Mouse (Mus musculus) heart, adult 2 months (tissue): ENCODE data around the gene Rap1gap2. TPM values are rescaled to one million over a fixed set of nuclear protein-coding genes. Genes with fewer than 3 reads are reported as not detected.

Source experiments
- DNase-seq, 2 experiments: peaks; one replicate each; pipeline ENCODE4 v3.0.0; 2021
- H3K27ac ChIP-seq: fragments of 200-600 bp; 2 replicates; pipeline ENCODE4 v1.8.1; 2022
- H3K27me3 ChIP-seq: fragments of 200-500 bp; 2 replicates; pipeline ENCODE4 v1.6.1; 2012; ENCODE audit warnings: mild to moderate bottlenecking, low read length, inconsistent platforms, mixed read lengths; ENCODE audit not compliant: control insufficient read depth, insufficient read depth
- H3K36me3 ChIP-seq: fragments of 200-500 bp; 2 replicates; pipeline ENCODE4 v1.6.1; 2012; ENCODE audit warnings: low read length, inconsistent platforms; ENCODE audit not compliant: control insufficient read depth, insufficient read depth
- H3K4me1 ChIP-seq: fragments of 200-500 bp; 2 replicates; pipeline ENCODE4 v1.6.1; 2011; ENCODE audit warnings: low read length; ENCODE audit not compliant: control insufficient read depth, insufficient read depth
- H3K4me3 ChIP-seq: fragments of 200-600 bp; 2 replicates; pipeline ENCODE4 v1.8.1; 2022
- H3K79me2 ChIP-seq: fragments of 200-500 bp; replicated peaks from 2 replicates; pipeline ENCODE4 v1.6.1; 2012; ENCODE audit warnings: mild to moderate bottlenecking, inconsistent platforms, low read length, moderate library complexity, mixed read lengths; ENCODE audit not compliant: control insufficient read depth, insufficient read depth
- H3K9ac ChIP-seq: fragments of 200-500 bp; 2 replicates; pipeline ENCODE4 v1.6.1; 2012; ENCODE audit warnings: low read depth, mild to moderate bottlenecking, control low read depth, inconsistent platforms, low read length, mixed read lengths
- CTCF ChIP-seq: fragments of 200-600 bp; IDR thresholded peaks from 2 replicates; pipeline ENCODE4 v1.8.1; 2022; ENCODE audit warnings: antibody characterized with exemption, mild to moderate bottlenecking, moderate library complexity
- EP300 ChIP-seq: fragments of 200-500 bp; IDR thresholded peaks from 2 replicates; pipeline ENCODE4 v1.6.1; 2011; ENCODE audit warnings: low read depth, low read length, control low read depth; ENCODE audit not compliant: insufficient read depth
- POLR2A ChIP-seq: fragments of 200-500 bp; IDR thresholded peaks from 2 replicates; pipeline ENCODE4 v1.6.1; 2011; ENCODE audit warnings: mild to moderate bottlenecking, low read depth, low read length, control low read depth; ENCODE audit not compliant: insufficient read depth
- WGBS: fragments of 180-500 bp; shearing (Covaris S2); methylation state at CpG from one replicate; pipeline ENCODE4 v1.1.7; 2018; 5-methylcytosine and 5-hydroxymethylcytosine counted together
- intact Hi-C: fragments of 180-260 bp; cut with DNase I; formaldehyde crosslinking; loops from one replicate; pipeline ENCODE4 v1.15.1; 2025
- polyA plus RNA-seq: library from polyadenylated mRNA; depleted of rRNA; stranded (reverse); fragments of >200 nt; gene quantifications from 2 replicates; pipeline ENCODE4 v1.2.3, GENCODE M21; 2012
- total RNA-seq, 2 experiments: library from RNA; stranded (reverse); gene quantifications; 2 replicates each; pipeline ENCODE4 v1.2.3; 2021

Gene Rap1gap2
- total and polyA plus RNA-seq, 3 experiments: 43.9 to 88.9 (median 82.7) TPM

GRCm38 (mm10) chr11:74429798-74430529 is 180.8 kb downstream of the Rap1gap2 start:
- Histone ChIP-seq H3K27ac (no peak overlapping the region), H3K36me3 (no peaks in the 10 kb centered on the region; the same call in 1 of the 2 replicates), H3K4me3 (no peak overlapping the region), H3K27me3 (no peaks in the 10 kb centered on the region), H3K4me1 (peaks cover 4% of the 10 kb centered on the region; the same call in 1 of the 2 replicates), H3K79me2 (no peaks in the 10 kb centered on the region), H3K9ac (no peak overlapping the region)
- intact Hi-C loops: no loop called here
- no peak for DNase-seq
- 69% methylated on average over 11 of the region's 11 CpGs for WGBS
- no peak for TF ChIP-seq CTCF
- TF ChIP-seq EP300: no peak
- no peak for TF ChIP-seq POLR2A

- intact Hi-C loops: no loop called here
Observed at GRCm38 (mm10) chr11:74426306-74426705, 184.4 kb downstream of the Rap1gap2 start.

GRCm38 (mm10) chr11:74422019-74422418 is 188.7 kb downstream of the Rap1gap2 start:
- Histone ChIP-seq H3K4me1 (peaks cover 4% of the 10 kb centered on the region; the same call in 1 of the 2 replicates), H3K4me3 (no peak overlapping the region), H3K27me3 (no peaks in the 10 kb centered on the region), H3K36me3 (no peaks in the 10 kb centered on the region), H3K9ac (no peak overlapping the region), H3K79me2 (no peaks in the 10 kb centered on the region), H3K27ac (no peak overlapping the region)
- intact Hi-C loops: no loop called here
- 88% methylated on average over 6 of the region's 6 CpGs for WGBS
- TF ChIP-seq POLR2A: no peak
- no peak for TF ChIP-seq CTCF
- no peak for TF ChIP-seq EP300
- no peak for DNase-seq

More at GRCm38 (mm10) chr11:74426306-74426705, 184.4 kb downstream of the Rap1gap2 start:
- DNase-seq: no peak
- H3K9ac ChIP-seq: no peak overlapping the region
- H3K27me3 ChIP-seq: no peaks in the 10 kb centered on the region
- H3K4me1 ChIP-seq: peaks cover 4% of the 10 kb centered on the region; the same call in 1 of the 2 replicates
- H3K27ac ChIP-seq: no peak overlapping the region
- TF ChIP-seq EP300: no peak
- TF ChIP-seq POLR2A: no peak
- no peak for TF ChIP-seq CTCF
- H3K4me3 ChIP-seq: no peak overlapping the region
- H3K79me2 ChIP-seq: no peaks in the 10 kb centered on the region
- H3K36me3 ChIP-seq: no peaks in the 10 kb centered on the region
- WGBS: 49% methylated on average over 5 of the region's 5 CpGs

- TF ChIP-seq CTCF (no peak), POLR2A (no peak), EP300 (no peak)
- intact Hi-C loops: no loop called here
- Histone ChIP-seq H3K9ac (no peak overlapping the region), H3K36me3 (no peaks in the 10 kb centered on the region), H3K4me3 (no peak overlapping the region), H3K27ac (no peak overlapping the region), H3K27me3 (no peaks in the 10 kb centered on the region), H3K4me1 (peaks cover 1% of the 10 kb centered on the region; the same call in 1 of the 2 replicates), H3K79me2 (no peaks in the 10 kb centered on the region)
- DNase-seq: no peak
- WGBS: 62% methylated on average over 4 of the region's 4 CpGs
Observed at GRCm38 (mm10) chr11:74421151-74421550, 189.6 kb downstream of the Rap1gap2 start.

- DNase-seq: no peak
- H3K4me1 ChIP-seq: peaks cover 6% of the 10 kb centered on the region
- TF ChIP-seq EP300 (no peak), POLR2A (no peak), CTCF (no peak)
- no peak overlapping the region for H3K9ac ChIP-seq
- no peaks in the 10 kb centered on the region for H3K27me3 ChIP-seq
- 74% methylated on average over 4 of the region's 4 CpGs for WGBS
- intact Hi-C loops: no loop called here
- no peak overlapping the region for H3K4me3 ChIP-seq
- no peak overlapping the region for H3K27ac ChIP-seq
- H3K36me3 ChIP-seq: peaks cover 2% of the 10 kb centered on the region; the same call in 1 of the 2 replicates
- H3K79me2 ChIP-seq: no peaks in the 10 kb centered on the region
Observed at GRCm38 (mm10) chr11:74419601-74420000, 191.1 kb downstream of the Rap1gap2 start.

- H3K9ac ChIP-seq: no peak overlapping the region
- WGBS: 80% methylated on average over 12 of the region's 12 CpGs
- no peak overlapping the region for H3K27ac ChIP-seq
- no peak overlapping the region for H3K4me3 ChIP-seq
- H3K36me3 ChIP-seq: peaks cover 2% of the 10 kb centered on the region; the same call in 1 of the 2 replicates
- TF ChIP-seq EP300 (no peak), CTCF (no peak)
- H3K79me2 ChIP-seq: no peaks in the 10 kb centered on the region
- DNase-seq: no peak
- intact Hi-C loops: no loop called here
- no peaks in the 10 kb centered on the region for H3K27me3 ChIP-seq
- peaks cover 11% of the 10 kb centered on the region for H3K4me1 ChIP-seq
Observed at GRCm38 (mm10) chr11:74415736-74416135, 195.0 kb downstream of the Rap1gap2 start.
